Mouse (Mus musculus) adipocyte (in vitro differentiated cells): ENCODE results near the gene Ntn3.

Experiments
- DNase-seq: peaks from one replicate; pipeline ENCODE4 v3.0.0-alpha.2; 2016; ENCODE audit warnings: low spot score

The Ntn3 gene

DNA sequence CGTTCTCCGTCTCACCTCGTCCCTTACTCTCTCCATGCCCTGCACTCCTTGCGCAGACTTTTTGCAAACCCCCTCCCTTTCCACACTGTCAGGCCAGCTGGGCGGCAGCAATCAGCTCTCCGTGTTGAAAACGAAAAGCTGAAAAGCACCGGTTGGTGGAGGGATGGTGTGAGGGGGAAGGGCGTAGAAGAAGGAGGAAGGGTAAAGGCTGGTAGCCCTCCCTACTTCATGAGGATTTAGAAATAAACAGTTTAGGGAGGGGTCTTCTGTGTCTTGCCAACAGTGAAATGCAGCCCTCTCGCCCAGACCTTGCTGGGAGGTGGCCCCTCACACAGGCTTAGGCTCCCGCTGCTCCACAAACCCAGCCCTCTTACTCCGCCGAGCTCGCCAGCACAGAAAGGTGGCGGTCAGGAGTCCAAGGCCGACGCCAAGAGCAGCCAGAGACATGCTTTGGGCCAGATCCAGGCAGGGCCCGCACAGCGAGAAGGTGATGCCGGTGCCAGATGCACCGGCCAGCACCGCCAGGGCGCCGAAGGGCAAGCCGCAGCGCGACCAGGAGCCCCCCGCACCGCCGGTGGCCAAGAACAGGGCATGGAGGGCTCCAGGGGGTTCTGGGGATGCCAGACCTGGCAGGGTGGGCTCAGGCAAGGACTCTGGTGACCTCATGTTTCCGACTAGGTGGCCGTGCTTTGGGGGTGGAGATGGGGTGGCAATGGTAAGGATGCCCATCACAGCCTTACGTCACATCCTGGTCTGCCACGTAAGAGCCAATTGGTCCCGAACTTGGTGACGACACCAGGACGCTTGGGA is 2.5 kb upstream of the Ntn3 start:
- DNase-seq: no peak

DNA sequence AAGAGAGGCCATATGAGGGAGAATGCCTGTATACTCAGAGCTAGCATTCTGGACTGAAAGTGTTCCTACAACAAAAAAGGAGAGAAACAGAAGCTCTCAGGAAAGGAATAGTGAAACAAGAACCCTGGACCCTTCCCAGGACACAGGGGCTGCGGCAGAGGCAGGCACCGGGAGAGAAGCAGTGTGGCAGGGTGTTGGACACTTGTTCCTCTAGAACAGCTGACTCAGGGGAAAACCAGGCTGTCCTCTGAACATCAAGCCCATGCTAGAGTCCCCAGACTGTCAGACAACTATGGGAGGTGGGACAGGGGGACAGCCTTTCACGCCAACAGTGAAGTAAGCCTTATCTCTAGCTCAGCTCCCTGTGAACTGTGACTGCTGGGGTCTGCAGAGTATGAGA is 1.3 kb upstream of the Ntn3 start:
- DNase-seq: no peak

DNA sequence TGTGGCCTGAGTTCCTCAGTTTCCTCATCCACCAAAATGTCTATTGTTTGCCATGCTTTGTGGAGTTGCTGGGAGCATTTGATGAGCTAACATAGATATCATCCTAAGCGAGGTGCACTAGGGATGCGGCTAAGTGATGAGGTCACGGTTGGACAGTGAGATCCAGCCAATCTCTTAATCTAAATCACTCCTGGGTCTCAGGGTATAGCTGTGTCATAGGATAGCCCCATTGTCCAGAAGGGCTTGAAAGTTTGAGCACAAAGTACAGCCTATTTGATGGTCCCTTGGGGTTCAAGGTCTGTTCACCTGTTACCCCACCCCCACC is 547 bp upstream of the Ntn3 start:
- no peak for DNase-seq

DNA sequence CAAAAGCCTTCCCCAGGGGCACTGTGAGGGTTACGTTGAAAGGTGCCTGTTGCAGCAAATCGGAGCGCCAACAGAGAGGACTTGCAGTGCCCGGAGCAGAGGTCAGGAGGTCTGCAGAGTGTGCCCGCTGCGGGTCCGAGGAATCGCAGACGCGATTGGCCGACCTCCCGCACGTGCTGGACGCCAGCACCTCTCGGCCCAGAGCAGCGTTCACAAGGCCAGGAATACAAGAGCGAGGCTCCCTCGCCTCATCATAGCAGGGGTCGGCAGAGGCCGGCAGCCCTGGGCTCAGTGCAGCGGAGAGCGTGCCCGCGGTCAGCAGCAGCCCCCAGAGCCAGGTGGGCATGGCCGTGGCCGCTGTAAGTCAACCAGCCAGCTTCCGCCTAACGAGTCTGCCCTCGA is 689 bp downstream of the Ntn3 start:
- DNase-seq: no peak

DNA sequence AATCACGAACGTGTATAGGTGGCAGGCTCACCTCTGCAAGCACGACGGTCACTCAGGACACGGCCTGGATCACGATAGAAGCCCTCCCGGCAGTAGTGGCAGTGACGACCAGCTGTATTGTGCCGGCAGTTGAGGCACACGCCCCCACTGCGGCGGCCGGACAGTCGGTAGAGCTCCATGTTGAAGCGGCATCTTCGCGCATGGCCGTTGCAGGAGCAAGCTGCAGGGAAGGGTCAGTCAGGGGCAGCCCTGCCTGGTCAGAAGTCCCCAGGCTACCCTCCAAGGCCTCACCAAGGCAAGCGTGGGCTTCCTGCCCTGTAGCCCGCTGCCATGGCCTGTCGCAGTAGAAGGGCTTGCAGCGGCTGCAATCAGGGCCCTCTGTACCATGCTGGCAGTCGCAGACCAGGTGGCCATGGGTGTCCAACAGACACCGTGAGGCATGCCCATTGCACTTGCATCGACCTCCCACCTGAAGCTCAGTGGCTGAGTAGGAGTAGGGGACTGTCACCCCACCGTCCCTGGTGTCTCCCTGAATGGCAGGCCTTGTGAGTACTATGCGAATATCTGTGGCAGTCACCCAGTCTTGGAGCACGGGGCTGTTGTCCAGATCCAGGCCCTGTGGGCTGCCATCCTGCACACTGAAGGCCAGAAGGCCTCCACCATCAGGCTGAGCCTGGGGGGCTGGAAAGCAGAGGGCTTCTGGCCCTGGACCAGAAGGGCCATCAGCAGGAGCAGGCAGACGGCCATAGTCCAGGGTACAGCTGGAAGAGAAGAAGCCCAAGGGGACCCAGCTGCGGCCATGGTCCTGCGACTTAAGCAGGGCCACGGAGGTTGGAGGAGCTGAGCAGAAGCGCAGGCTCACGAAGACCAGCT is 1.3 kb downstream of the Ntn3 start:
- DNase-seq: no peak

DNA sequence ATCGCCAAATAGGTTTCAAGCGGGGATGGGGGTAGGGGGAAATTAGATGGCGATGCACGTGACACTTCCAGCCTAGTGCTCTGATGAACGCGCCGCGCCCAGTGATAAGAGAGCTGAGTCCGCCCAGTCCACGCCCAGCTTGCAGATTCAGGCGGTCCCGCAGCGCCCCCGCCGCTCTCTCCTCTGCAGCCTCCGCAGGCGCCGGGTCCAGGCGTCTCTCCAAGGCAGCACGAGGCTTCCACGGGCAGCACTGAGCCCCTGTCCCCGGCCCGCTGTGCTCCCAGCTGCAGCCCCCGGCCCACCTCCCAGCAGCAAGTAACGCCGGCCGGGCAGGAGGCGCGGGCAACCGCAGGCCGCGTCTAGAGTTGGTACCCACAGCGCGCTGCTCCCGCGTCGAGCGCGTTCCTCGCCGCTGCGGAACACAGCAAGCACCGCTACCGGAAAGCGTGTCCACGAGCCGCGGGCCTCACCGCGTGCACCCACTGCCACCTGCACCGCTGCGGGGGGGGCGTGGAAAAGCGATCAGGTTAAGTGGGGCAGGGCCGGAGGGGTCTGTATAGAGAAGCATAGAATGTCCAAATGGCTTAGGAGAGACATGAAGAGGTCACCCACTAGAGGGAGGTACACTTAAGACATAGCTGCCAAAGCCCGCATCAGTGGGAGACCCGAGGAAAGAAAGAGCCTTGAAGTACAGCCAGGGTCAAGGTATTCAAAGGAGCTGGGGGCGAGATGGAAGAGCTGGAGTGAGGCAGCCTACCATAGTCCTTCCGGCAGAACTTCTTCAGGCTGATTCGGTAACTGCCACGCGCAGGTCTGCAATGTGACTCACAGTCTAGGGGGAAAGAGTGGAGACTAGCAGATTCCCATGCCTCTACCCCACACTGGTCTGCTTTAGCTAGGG is 2.6 kb downstream of the Ntn3 start:
- DNase-seq: no peak

DNA sequence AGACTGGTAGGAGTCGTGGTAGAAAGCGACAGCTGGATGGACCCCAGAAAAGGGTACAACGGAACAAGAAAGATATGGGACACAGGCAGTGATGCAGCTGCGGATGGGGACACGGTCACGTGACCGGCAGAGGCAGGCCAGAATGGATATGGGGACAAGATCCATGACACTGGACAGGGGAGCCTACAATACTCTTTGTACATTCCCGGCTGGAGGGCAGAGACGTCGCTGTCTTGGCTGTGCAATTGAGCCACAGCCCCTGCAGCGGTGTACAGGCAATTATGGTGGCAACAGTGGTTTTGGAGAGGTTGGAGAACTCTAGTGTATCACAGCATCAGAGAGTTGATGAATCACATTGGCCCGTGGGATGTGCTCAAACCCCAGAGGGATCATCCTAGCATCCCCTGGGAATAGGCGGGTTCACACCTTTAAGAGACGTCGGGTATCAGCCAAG is 3.4 kb downstream of the Ntn3 start:
- DNase-seq: no peak

DNA sequence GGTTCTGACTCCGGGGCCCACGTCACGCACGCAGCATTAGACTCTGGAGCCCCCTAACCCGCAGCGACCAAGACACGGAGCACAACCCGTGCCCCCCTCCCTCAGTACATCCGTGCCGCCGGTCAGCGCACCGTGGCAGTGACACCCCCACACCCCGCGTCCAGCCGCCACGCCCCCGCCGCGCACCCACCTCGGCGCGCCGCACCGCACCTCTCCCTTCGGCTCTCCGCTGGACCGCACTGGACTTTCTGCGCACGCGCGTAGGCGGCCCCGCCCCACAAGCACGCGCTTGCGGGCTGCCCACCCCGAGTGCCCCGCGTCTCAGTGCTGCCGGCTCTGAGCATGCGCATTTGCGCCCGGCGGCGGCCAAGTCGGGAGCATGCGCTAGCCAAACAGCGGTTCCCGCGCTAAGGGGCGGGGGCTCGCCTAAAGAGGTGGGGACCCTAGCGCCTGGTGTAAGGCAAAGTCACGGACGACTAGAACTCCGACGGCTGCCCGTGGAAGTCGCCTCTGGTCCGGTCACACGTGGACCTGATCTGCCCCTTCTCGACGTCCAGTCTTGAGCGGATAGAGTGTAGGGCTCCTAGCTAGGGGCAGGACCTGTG is 3.9 kb downstream of the Ntn3 start, which contains the start of gene Tbc1d24:
Gene Tbc1d24 (minus strand): TSS at position 279 of the 605 bp plus-strand sequence.
- peak; percentile 83 for DNase-seq

DNA sequence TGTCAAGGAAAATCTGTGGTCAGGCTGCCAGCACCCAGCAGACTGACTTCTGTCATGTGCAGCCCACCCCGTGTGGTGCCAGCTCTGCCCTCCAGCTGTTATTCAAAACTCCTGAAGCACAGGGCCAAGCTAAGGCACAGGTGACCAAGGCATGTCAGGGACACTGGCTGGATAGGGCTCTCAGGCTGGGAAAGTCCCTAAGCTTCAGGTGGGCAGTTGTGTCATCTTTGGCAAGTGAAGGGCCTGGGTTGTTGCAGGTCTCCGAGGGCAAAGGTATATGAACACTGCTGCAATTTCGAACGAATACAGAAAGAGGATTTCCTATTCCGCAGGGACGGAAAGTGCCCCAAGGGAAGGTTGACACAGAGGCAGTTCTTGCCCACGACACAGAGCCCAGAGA is 4.5 kb downstream of the Ntn3 start:
- DNase-seq: peak; percentile 37

DNA sequence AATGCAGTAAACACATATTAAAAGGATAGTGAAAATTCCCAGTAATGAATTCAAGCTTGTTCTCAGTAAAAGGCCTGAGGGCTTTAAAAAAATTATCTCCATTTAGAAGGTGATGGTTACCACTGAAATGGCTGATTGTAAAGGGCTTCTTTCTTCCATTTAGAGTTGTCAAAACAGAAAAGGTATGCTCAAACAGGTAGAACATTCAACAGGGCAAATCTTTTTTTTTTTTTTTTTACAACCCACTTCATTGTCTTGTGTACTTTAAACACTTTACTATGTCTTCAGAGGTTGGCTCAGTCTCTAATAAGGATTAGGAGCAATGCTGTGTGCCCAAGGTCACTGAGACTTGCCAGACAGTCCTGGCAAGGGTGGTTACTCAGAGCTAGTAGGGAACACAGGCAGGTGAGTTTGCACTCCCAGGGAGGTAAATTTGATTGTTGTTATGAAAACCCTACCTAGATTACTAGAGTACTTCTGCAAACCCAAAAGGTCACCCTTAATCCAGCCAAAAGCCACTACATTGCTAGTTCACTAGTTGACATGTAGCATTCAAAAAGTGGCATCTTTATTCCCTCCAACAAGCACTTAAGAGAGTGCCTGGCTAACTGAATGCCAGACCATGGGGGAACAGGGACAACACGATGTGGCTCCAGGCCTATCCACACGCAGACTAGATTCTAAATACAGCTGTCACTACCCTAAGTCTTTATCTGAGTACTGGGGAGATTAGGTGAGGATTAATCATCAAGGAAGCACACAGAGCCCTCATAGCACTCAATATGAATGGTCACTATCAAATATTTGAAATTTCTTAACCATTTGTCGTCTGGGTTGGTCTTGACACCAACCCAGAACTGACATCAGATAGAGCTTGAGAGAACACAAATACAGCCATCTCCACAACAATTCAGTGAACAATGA is 5.5 kb downstream of the Ntn3 start:
- peak; percentile 59 for DNase-seq

DNA sequence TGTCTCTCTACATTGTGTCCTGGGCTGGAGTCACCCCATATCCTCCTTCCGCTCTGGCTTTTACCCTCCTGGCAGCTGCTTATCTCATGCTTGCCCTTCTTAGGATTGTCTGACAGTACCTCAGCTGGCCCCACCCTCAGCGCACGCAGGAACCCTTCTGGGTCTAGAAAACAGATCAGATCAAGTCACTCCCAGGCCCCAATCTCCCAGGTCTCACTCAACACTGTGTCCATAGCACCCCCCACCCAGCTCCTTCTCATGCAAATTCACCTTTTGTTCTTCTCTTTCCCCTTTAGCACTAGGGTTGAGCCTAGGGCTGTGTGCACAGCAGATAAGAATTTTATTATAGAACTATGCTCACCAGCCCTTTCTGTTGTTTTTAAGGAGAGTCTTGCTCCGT is 6.3 kb downstream of the Ntn3 start:
- DNase-seq: no peak

DNA sequence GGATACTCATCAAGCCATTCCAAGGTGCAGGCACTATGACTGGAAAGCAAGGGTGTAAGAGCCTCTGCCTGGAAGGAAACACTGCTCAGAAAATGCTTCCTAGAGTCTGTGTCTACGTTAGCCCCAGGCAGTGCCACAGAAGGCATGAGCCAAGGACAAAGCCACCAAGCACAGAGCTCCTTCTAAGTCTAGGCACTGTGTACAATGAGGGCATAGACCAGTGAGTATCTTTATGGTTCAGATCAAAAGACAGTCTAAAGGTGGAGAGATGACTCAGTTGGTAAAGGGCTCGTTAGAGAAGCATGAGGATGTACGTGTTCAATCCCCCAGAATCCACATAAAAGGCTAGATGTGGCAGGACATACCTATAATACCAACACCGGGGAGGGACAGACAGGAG is 8.2 kb downstream of the Ntn3 start:
- no peak for DNase-seq

DNA sequence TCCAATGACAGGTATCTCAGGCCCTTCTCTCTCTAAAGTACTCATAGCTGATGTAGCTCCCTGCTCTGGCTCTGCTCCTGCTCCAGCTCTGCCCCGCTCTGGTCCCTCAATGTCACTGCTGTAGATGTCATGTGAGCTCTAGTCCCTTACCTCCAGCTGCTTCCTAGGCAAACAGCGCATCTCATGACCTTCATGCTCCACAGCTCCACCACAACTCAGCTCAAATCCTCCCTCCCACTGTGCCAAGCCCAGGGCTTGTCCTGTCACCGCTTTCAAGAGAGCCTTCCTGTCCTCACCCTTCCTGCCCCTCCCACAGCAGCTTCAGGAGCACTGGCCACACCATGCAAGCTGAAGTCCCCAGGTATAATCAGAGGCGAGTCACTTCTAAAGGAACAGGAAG is 9.6 kb downstream of the Ntn3 start:
- DNase-seq: no peak

DNA sequence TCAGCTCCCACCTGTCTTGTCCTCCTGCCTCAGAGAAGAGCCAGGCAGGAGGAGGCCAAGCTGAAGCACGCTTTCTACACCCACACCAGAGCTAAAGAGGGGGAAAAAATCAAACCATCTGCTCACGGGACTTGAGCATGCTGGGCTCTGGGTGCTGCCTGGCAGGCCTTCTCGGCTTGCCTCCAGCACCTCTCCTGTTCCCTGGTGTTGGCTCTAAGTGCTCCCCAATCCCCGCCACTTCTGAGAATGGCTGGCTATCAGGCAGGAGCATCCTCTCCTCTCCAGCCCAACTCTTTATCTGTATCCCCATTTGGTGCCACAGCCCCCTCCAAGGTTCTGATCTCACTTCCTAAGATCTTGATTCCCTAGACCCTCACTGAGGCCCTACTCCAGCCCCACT is 10.1 kb downstream of the Ntn3 start:
- no peak for DNase-seq

DNA sequence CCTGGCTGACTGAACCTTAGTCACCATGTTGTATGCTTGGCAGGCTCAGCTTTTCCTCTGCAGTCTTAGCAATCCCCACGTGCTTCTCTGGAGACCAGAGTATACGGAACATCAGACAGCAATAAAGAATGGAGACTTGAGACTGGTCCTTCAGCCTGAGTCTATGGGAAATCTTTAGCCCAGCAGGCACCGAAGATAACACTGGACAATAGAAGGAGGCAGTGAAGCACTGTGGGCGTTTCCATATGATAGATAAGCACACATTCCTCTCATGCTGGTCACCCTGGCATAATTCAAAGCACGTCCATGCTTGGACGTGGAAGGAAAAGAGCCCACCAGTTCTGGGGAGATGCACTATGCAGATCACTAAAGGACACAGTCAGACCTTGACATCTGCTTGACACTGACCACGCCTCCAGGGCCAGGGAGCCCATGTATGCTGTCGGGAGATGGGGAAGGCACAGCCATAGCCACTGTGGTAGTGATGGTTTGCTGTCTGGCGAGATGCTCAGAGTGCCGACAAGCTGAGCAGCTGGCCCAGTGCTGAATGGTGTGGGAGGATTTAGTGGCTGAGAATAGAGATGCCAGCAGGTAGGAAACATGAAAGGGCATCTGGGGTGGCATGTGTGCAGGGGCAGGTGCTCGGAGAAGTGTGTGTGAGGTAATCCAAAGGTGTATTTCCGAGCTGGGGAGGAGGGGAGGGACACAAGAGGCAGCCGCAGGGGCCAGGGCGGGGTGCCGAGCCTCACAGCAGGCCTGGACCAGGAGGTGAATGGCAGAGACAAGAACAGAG is 12.1 kb downstream of the Ntn3 start:
- DNase-seq: no peak

DNA sequence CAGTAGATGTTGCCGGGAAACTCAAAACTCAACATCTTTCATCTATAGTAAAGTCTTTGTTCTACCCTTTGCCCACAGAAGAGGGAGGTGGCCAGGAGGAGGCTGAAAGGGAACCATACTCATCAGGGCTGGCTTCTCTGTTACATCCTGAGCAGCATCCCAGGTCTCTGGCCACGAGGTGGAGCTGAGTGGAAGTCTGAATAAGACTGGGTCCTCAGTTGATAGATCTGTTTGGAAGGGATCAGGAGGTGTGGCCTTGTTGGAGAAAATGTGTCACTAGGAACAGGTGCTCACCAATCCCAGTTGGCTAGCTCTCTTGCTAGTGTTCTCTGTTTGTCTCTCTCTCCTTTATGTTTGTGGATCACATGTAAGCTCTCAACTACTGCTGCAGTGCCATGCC is 14.0 kb downstream of the Ntn3 start:
- DNase-seq: no peak

DNA sequence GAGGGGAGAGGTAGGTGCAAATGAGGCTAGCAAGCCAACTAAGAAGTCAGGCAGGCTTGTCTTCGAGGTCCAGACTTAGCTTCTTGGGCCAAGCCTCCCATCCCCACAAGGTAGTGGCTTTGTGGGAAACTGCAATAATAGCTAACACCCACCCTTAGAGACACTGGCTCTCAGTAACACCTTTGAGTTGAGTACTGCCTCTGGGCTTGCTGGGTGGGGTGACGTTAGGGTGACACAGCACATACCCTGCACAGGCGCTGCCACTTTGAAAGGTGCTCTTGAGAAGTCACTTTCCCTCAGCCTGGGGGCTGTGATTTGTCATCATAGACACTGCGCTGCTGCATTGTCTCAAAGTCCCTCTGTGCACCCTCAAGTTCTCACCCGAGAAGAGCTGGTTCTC is 15.6 kb downstream of the Ntn3 start:
- DNase-seq: no peak

DNA sequence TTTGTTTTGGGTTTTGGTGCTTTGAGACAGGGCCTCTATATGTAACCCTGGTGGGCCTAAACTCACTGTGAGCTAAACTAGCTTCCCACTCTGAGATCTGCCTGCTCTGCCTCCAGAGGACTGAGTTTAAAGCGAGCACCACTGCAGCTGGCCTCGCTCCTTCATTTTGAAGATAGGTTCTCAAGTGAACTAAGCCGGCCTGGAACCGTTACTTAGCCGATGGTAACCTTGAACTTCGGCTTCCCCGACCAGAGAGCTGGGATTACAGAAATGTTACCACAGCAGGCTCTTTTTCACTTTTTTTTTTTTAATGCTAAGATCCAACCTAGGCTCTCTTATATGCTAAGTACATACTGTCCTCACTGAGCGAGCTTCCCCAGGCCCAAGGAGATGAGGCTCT is 16.1 kb downstream of the Ntn3 start:
- DNase-seq: no peak

DNA sequence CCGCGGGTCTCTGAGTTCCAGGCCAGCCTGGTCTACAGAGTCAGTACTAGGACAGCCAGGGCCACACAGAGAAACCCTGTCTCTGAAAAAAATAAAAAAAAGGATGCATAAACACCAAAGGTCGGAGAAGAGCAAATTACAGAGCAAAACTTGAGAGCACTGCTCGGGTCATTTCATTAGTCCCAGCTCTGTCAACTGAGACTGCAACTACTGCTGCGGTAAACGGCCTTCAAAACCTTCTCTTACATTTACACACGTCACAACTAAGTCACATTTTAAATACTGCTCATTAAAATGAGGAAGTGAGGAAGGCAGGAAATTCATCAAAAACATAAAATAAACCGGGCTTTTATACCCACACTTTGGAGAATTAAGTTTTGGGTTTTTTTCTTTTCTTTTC is 16.5 kb downstream of the Ntn3 start:
- DNase-seq: no peak

DNA sequence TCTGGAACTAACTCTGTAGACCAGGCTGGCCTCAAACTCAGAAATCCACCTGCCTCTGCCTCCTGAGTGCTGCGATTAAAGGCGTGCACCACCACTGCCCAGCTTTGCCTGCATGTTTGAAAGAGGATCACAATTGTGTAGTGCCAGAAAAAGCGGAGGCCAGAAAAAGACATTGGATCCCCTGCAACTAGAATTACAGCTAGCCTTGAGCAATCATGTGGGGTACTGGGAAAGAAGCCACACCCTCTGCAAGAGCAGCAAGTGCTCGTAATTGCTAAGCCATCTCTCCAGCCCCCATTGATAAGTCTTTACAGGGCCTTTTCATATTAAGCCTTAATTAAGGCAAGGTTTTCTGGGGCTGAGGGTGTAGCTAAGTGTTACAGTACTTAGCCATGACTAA is 17.9 kb downstream of the Ntn3 start:
- DNase-seq: no peak
